ENCODE assay signal across 8 mouse cellular contexts in the genomic region with DNA sequence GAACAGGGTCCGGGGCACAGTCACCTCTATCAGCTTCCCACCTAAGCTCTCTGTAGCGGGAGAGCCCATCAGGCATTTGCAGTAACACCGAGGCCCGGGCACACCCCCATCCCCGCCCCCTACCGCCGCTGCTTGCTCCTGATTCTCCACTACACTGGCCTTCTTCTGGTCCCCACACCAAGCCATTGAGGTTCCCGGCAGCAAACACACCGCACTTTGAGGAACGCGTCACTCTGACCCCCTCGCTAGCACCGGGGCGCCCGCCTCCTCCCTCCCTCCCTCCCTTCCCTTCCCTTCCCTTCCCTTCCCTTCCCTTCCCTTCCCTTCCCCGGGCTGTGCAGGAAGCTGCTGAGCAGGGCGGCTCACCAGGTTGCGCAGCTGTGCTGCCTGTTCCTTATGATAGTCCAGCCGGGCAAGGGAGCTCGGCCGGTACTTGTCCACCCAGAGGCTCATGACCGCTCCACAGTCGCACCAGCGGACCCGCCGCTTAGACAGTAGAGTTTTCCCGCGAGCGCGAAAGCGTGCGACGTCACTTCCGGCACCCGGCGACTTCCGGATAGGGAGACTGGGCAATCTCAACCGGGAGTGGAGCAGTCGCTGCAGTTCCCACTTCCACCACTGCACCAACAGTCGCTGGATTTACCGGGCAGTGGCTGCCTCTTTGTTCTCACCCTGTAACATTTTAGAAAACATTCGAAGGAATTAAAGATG. TPM values are rescaled to one million over a fixed set of nuclear protein-coding genes. Genes with fewer than 3 reads are reported as not detected.
A peak's percentile ranks its signal among the peaks of the same experiment; 100 is the strongest.
DNase-seq lines count a peak whose midpoint lies in the region; ATAC-seq lines count a peak whose summit lies in the region.

A gene (minus strand): TSS at position 543 of the 711 bp plus-strand sequence.

- H3K4me1 ChIP-seq in lung, embryonic 16.5 days (replicated peaks; ENCODE audit: control insufficient read depth, insufficient read depth, low read length), result peaks cover 9% of the 10 kb centered on the region; the same call in 1 of the 2 replicates

- H3K4me3 ChIP-seq in lung, embryonic 16.5 days (ENCODE audit: low read length), result peak within 1 kb of the TSS; percentile 77

- no peaks in the 10 kb centered on the region for H3K27me3 ChIP-seq in lung, embryonic 16.5 days (ENCODE audit: control insufficient read depth, insufficient read depth, low read depth, low read length)

- WGBS in lung, embryonic 16.5 days, result 0% methylated on average over 41 of the region's 42 CpGs

- H3K27ac ChIP-seq in lung, embryonic 16.5 days (ENCODE audit: low read length), result peak within 1 kb of the TSS; percentile 75

- DNase-seq in MEL-GATA-1-ER (ENCODE audit: extremely low read depth, low read depth), result peak; percentile 94
- DNase-seq in cerebellum, adult 8-10 months, result peak; percentile 92
- peak; percentile 97 for DNase-seq in forelimb bud, embryonic 11.5 days (ENCODE audit: low read depth, low spot score)
- peak; percentile 79 for DNase-seq in layer of hippocampus, adult 9-10 months (ENCODE audit: low spot score)
- DNase-seq in ovary, postnatal 10 days (ENCODE audit: low spot score), result peak; percentile 94
- peak; percentile 93 to 97 for DNase-seq in thymus, postnatal 10 days (ENCODE audit: low spot score in 2 of 2)

- peak; percentile 99 for ATAC-seq in hematopoietic stem cell, adult 5-6 weeks (replicated peaks in 1 of 2; ENCODE audit: insufficient read depth in 1 of 2, low FRiP score in 2 of 2, low TSS enrichment in 1 of 2, low read depth in 1 of 2, poor library complexity in 2 of 2, severe bottlenecking in 2 of 2)
- peak; percentile 99 for ATAC-seq in lung, embryonic 16.5 days (ENCODE audit: low read depth)

- no peaks in the 10 kb centered on the region for H3K9me3 ChIP-seq in lung, embryonic 16.5 days (ENCODE audit: control insufficient read depth, low read length)

- peak within 1 kb of the TSS; percentile 78 for H3K4me2 ChIP-seq in lung, embryonic 16.5 days (ENCODE audit: low read depth, low read length)

- peaks cover 21% of the 10 kb centered on the region for H3K36me3 ChIP-seq in lung, embryonic 16.5 days (ENCODE audit: control insufficient read depth, insufficient read depth, low read length)

- peak within 1 kb of the TSS; percentile 81 for H3K9ac ChIP-seq in lung, embryonic 16.5 days (ENCODE audit: low read length)

RNA-seq across cellular contexts. Expression of the gene that starts here (rescaled TPM):
- total RNA-seq in hematopoietic stem cell, adult 5-6 weeks (2017), result 67.4 and 73.3 TPM in 2 replicates
- polyA plus RNA-seq in lung, embryonic 16.5 days (2015; fragmentation: Nextera tagmentation; extraction: Ambion mirVana), result 90.2 and 92.2 TPM in 2 replicates

Comparison
In these comparisons a context has a peak if more than half of its experiments do, and no peak if none do; other contexts are left out.
1. Peak in every context shown above with its lines: DNase-seq, ATAC-seq, H3K4me3 ChIP-seq and H3K27ac ChIP-seq.